Mouse (Mus musculus) kidney, adult 2 months (tissue): ENCODE data around the gene Mapk8ip1.

Source experiments
- CTCF ChIP-seq: fragments of 200-500 bp; conservative IDR thresholded peaks from 2 replicates; pipeline ENCODE4 v1.5.1; 2011; ENCODE audit warnings: low read depth, mild to moderate bottlenecking, control low read depth, low read length, moderate library complexity, mixed read lengths; ENCODE audit not compliant: insufficient read depth, insufficient read length
- POLR2A ChIP-seq: fragments of 200-500 bp; IDR thresholded peaks from one replicate; pipeline ENCODE4 v1.6.1; 2011; ENCODE audit warnings: low read depth, low read length, control low read depth

- TF ChIP-seq CTCF (no peak), POLR2A (no peak)
Measured at GRCm38 (mm10) chr2:92349589-92350425, 51.3 kb downstream of the Mapk8ip1 start.
